Mouse (Mus musculus): ENCODE measurements at regions not wholly inside any gene's neighbourhood (a gene's known extent, or its start where the extent isn't known, plus 50 kb on each side); places are given as distances from the start of the nearest gene placed in this dataset.

DNA sequence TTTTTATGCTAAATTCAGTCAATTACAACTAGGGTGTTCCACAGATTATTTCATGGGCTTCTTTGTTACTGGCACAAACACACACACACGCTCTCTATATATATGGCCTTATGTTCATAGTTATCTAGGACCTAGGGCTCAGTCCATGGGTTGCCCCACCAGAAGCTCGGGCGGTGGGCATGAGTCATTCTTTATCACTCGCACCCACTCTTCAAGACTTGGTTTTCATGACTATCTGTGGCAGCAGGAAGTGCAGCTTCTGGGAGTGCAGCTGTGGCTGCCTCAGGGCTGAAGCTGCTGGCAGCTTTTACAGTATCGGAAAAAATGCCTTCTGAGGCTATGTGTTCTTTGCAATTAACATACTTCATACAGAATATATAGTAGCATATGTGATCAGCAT, 198.7 kb downstream of the Ipo11 start:
- no peak for DNase-seq (ENCODE audit: low spot score)

DNA sequence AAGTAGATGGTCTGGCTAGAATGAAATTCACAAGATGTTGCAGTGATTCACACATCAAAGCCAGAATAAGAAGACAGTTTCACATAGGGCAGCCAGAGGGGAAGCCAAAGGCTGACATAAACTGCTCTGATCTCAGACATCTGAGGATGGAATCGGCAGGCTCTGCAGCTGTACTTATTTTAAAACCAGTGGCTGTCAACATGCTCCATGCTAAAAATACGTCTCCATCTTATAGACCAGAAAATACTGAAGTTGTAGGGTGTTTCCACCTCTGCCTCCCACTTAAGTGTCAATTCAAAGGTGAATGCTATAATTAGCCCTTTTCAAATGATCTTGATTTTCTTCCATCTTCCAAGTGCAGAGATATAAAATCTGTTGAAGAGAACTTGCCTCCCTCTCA, 202.4 kb downstream of the Ipo11 start:
- DNase-seq (ENCODE audit: low spot score) = peak; percentile 36

DNA sequence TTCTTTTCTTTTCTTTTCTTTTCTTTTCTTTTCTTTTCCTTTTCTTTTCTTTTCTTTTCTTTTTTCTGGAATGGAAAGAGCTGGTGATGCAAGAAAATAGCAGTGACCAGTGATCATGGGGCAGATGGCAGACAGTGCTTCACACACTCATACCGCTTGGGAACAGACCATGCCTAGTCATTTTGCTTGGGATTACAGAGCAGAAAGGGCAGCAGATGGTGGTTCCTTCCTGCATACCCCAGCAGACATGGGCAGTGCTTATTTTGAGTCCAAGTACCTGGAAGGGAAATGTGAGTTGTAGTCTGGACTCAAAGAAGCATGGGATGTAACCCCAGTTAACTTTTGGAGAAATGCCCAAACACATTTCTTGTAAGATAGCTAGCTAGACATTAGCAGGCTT, 203.9 kb downstream of the Ipo11 start:
- DNase-seq (ENCODE audit: low spot score) = no peak

DNA sequence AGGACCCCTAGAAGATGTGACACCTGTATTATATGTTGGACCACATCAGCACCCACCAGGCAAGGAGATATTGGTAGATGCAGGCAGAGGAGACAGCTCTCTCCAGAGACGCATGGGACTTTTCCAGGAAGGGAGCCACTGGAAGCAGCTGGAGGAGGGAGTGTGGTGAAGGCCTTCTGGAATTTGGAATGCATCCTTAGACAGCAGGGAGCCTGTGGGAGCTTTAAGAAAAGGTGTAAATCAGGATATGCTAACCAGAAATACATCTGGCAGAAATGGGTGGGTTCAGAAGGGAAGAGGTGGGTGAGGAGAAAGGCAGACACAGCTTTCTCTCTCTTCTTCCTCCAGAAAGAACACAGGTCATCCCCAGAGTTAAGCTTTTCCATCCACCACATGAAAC, 213.4 kb downstream of the Ipo11 start:
- no peak for DNase-seq (ENCODE audit: low spot score)

DNA sequence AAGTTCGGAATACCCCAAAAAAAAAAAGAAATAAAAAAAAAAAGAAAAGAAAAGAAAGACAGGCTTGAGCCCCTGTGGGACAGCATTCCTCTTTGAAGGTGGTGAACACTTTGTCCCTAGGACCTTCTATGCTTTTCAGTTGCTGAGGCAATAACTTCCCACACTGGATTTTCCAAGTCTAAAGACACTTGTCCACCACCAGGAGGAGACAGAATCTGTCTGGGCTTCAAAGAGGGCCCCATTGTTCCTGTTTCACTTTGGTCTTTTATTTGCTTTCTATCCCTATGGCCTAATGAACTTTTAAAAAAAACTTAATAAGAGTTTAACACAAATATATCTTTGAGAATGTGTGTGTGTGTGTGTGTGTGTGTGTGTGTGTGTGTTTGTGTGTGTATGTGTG, 215.6 kb downstream of the Ipo11 start:
- no peak for DNase-seq (ENCODE audit: low spot score)

DNA sequence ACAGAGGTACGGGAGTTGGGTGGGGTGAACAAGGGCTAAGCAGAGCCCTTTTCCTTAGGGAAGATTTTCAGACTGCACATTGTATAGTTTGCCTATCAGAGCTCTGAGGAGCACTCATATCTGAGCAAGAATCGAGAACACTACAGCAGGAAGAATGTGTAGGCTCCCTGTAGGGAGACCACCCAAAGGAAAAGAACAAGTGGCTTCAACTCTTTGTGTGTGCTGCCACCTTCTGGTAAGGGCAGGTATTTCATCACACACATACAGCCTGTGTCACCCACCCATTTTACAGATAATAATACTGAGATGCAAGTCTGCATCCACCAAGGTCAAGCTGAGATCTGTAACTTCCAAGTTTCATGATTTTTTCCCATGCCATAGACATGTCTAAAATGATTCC, 221.0 kb downstream of the Ipo11 start:
- no peak for DNase-seq (ENCODE audit: low spot score)

DNA sequence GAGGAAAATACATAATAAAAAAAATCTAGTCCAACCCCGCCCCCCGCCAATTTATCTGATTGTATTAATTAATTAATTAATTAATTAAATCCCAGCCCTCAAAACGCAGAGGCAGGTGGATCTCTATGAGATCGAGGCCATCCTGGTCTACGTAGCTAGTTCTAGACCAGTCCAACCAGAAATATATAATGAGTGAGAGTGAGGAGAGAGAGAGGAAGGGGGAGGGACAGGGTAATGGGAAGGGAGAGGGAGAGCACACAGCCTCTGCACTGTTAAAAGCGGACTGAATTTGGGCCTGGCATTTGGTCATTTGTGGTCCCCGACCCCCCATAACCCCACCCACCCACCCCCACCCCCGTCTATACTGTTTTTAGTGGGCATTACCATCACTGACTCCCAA, 221.5 kb downstream of the Ipo11 start:
- no peak for DNase-seq (ENCODE audit: low spot score)

DNA sequence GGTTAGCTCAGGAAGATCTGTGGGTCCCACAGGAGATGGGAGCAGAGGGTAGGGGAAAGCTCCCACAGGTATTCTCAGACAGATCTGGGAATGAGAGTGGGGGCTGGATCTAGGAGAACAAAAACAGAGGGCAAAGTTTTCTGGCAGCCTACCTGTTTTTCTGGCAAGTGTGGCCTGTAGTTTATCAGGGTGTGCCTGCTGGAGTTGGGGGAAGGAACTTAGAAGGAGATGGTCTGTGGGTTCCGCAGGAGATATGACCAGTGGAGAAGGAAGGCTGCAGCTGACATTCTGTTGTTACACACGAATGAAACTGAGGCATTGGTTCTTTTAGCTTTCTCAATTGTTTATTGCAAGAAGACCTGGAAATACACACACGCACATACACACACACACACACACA, 226.2 kb downstream of the Ipo11 start:
- DNase-seq (ENCODE audit: low spot score) = no peak

DNA sequence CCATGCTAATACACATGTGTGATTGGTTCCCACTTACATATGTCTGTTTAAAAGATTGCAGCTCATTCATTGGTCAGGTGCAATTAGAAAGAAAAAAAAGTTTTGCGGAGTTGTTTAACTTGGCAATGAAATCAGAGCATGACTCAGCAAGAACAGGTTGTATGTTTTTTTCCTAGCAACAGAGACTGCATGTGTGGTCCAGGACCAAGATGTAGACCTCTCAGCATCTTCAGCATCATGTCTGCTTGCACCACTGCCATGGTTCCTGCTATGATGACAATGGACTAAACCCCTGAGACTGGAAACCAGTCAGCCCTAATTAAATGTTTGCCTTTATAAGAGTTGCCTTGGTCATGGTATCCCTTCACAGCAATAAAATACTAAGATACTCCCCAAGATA, 236.4 kb downstream of the Ipo11 start:
- DNase-seq (ENCODE audit: low spot score) = no peak

DNA sequence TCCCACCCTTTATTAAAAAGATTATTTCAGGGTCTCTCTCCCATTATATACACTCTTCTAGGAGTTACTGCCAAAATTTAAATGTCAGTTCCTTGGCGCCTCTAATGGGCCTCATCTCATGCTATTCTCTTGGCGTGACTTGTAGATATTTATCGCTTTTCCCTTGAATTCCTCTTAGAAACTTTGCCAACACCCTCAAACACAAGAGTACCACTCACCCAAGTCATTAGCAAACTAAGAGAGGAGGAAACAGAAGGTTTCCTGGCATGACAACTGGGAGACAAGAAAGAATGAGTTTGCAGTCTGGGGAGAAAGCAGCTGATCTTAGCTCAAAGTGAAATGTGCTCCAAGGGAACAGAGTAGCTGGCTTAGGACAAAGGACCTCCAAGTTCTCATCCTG, 236.8 kb downstream of the Ipo11 start:
- no peak for DNase-seq (ENCODE audit: low spot score)

DNA sequence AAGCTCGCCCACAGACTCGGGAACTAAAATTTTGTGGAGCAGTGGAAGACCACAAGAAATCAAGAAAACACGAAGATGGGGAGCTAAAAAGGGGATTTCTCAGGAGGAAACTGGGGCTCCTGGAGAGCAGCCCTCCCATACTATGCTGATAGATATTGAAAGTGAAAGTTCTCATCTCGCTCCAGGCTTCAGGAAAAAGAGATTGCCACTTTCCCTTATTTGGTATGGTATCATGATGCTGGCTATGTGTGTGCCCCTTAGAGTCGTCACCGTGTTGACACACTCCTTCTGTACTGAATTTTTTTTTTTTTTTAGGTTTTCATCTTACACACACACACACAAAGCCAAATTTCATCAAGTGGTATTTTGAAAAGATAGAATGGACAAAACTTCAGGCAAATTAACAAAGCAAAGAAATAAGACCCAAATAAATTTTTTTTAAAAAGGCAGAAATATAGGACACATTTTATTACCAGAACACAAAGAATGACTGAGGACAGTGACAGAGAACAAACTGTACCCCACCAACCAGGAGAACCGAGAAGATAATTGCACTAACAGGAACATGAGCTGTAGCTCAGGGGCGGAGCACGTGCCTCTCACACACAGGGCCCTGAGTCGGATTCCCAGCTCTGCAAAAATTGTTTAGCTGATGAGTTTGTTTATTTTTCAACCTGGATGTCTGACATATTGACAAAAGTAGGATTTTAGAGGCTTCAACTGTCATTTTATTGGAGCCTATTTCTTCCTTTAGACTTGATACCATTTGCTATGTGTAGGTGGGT, 244.8 kb downstream of the Ipo11 start:
- no peak for DNase-seq (ENCODE audit: low spot score)

DNA sequence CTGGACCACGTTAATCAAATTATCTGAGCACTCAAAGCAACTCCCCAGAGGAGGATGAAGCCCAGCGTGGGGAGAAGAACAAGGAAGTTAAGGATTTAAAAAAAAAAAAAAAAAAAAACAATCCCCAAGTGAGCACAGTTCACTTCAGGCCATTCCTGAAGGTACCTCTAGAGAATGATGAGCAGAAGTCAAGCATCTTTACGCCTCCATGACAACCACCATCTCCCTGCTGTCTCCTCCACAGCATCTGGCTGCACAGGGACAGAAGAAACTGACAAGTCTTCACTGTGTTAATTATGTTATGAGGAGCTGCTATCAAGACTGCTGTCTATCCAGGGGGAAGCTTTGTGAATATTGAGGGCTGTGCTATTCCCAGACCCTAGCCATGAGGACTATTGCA, 246.6 kb downstream of the Ipo11 start:
- no peak for DNase-seq (ENCODE audit: low spot score)

DNA sequence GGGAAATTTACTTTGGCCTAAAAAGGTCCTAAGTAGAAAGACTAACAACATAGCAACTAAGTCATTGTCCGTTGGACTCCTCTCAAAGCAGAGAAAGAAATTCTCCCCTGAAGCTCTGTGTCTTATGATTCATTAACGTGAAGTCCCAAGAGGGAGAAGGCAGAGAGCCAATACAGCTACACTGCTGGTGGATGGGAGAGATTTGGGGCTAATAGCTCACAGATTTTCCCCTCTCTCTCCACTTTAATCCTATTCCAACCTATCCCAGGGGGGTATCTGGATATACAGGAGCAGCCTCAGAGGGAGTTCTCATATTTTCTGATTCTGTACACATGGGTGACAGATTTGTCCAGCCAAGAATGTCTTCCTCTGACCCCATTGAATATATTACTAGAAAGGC, 247.1 kb downstream of the Ipo11 start:
- no peak for DNase-seq (ENCODE audit: low spot score)

DNA sequence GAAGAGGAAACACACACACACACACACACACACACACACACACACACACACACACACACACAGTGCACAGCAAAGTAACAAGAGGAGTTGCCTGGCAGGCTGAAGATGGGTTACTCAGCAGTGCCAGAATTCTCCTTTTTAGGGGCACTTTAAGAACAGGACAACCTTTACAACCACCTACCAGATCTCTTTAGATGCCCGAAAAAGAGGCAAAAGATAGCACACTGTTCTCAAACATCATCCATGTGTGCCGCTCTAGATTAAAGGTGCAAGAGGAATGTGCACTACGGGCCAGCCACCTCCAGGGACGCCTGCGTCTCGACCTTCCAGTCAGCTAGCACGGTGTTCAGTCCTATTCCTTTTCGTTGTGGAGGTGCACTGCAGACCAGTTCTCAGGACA, 247.7 kb downstream of the Ipo11 start:
- DNase-seq (ENCODE audit: low spot score) = no peak

DNA sequence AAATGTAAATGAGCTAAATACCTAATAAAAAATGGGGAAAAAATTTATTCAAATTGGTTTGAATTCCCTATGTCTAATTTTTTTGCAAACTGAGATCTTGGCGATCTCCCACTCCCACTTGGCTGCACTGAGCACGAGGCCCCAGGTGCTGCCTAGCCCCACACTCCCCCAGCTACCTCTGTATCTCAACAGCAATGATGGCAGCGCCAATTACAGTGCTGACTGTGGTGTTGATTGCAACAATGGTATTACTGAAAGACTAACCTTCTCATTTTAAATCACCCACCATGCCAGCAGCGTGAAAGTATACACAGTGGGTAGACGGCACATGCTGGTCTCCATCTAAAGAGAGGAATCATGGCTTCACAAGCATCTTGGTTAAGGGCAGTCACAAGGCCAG, 267.1 kb downstream of the Ipo11 start:
- no peak for DNase-seq (ENCODE audit: low spot score)

DNA sequence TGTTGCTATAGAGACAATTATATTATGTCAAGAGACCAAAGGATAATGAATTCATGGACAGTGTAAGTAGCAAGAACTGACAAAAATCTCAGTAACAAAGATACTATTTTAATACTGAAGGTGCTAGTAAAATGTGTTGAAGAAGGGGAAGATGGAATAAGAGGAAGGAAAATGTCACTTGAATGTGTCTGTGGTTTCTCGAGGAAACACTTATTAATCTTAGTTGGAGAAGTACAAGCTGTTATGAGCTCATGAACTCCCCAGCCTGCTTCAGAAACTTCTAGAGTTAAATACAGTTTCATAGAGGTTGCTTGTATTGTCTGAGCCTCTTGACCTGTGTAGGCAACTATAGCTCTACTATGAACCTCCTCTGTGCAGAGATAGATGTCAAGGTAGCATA, 274.6 kb downstream of the Ipo11 start:
- DNase-seq (ENCODE audit: low spot score) = no peak

DNA sequence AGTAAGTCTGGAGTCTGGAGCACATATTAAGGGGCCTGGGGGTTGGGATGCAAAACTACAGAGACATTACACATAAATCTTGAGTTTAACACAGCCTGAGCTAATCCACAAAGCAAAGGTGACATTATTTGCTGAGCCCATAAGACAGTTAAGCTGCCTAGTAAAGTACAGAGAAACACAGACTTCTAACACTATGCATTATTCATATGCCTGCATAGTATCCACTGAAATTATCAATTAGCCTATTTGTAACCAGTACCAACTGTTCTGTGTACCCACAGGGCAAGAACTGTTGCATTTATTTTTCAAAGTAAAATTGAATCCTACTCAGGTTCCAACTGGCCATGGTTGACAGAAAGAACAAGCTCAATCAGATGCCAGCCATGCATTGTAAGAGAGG, 287.4 kb downstream of the Ipo11 start:
- DNase-seq (ENCODE audit: low spot score) = no peak

DNA sequence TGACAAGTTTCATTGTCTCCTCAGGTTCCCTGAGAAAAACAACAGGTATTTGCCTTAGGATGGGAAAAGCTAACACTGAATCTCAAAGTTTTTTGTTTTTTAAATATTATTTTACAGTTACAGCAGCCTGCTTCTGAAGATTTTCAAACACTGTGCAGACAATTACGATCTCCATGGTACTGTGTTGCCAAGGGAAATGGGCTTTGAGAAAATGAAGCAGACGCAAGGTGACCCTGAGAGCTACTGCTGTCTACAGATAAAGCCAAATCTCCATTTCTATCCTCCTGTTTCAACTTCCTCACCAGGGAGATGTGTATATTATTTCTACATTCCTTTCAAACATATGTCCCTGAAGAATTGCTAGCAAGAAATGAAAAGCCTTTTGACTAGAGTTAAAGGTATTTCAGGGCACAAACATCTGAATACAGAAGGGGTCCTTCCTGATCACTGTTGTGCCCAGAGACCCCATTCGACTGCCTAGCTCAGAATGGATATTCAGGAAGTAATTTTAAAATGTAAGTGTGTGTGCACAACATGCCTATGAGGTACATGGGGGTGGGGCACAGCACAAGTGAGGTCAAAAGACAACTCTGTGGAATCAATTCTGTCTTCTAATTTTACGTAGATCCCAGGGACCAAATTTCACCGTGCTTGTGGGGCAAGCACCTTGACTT, 293.3 kb downstream of the Ipo11 start:
- no peak for DNase-seq (ENCODE audit: low spot score)

DNA sequence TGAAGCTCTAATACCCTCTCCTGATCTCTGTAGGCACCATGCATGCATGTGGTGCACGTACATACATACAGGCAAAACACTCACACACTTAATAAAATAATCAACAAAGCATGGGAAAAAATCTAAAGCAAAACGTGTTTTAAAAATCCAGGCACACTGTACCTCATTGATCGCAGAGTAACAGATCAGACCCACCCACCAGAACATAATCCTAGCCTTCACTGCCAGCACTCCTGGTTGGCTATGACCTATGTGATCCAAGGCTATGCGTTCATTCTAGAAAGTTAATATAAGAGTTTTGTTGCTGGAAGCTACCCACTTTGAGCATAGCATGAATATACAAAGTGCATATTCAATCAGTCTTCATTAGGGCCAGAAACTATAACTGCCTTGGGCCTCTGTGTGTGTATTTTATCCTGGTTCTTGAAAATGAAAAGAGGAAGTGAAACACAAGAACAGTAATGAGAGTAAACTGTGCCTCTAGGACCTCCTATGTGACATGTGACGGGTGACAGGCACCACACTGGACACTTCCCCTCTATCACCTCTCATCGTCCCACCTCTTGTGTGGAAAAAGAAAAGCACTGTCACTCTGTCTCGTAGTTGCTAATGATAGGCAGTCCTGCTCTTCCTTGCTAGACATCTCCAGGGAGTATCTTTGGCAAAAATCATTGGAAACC, 297.9 kb downstream of the Ipo11 start:
- no peak for DNase-seq (ENCODE audit: low spot score)

DNA sequence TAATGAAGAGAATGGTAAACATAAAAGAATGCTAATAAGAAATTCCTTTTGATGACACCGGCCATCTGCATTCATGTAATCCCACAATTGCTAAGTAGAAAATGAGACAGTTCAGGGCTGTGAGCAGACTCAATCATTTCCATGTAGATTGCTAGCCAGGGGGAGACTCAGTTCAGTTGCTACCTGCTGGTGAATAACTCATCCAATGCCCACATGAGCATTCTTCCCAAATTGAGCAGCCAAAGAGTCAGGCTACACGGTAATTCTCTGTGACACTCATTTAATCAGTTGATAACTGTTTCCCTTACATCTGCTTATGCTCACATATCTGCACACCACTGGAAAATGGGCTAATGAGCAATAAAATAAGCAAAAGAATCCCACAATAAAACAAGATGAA, 345.0 kb downstream of the Ipo11 start:
- no peak for DNase-seq (ENCODE audit: low spot score)

DNA sequence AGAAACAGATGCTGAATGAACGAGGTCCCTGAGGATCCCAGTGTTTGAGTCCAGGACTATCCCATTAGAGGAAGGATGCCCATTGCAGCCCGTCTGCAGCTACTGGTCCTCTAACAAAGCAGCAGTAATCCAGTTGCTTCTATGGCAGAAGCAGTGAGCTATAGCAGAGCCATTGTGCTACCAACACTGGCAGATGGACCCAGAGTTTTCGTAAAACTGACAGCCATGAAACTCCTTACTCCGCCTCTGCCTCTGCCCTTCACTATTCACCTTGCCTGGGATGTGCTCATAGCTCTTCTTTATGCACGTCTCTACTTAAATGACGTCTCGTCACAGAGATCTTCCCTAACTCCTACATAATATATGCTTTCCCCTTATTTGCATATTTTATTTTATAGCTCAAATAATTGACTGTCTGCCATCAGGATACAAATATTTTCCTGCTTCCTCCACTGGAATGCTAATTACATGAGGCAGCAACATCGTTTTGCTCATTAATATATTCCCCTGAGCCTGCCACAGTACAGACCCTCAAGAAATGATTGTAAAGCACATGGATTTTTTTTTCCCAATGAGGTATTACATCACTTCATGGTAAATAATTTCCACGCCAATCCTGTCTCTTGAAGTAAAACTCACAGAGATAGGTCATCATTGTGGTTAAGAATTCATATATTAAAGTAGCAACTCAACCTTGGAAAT, 368.9 kb downstream of the Ipo11 start:
- no peak for DNase-seq (ENCODE audit: low spot score)

DNA sequence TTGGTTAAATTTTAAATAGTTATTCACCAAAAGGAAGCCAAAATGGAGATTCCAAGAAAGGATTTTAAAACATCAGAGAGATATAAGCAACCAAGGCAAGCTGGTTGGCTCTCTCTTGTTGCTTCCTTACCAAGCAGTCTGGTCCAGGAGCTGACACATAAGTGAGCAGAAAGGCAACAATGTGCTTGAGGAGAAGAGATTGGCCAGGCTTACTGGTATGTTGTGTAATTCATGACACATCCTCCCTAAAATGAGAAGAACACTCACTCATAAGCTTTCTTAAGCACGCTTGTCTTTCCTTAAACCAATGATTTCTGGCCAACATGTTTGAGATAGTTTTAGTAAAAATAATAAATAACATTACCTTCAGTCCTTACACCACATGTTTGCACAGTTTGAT, 374.2 kb downstream of the Ipo11 start:
- DNase-seq (ENCODE audit: low spot score) = no peak

DNA sequence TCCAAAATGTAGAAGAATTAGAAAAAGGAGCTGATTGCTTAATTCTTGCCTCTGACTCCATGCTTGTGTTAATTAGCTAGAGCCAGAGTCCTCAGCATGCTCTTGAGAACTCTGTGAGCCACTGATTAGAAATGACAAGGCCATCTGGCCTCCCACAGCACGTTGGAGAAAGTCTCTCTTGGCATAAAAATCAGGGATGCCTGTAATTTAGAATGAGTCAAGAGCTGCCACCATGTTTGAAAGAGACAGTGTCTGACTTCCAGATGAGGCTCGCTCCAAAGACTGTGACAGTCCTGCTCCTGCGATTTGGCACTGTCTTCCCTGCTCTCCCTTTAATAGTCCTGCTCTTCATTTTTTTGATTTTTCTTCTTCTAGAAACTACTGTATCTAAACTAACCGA, 374.6 kb downstream of the Ipo11 start:
- no peak for DNase-seq (ENCODE audit: low spot score)

All from left cerebral cortex, adult 11 months (tissue).